Mouse (Mus musculus): ENCODE measurements around the gene Kif1c. TPM values are rescaled to one million over a fixed set of nuclear protein-coding genes. Genes with fewer than 3 reads are reported as not detected.

The Kif1c gene
- polyA plus RNA-seq (2014; fragmentation: Nextera tagmentation; extraction: Ambion mirVana) = 11.4 and 14.3 TPM in 2 replicates

GRCm38 (mm10) chr11:70699722-70700556, at the start of gene Kif1c, which contains the start of gene Inca1:
Gene Kif1c, plus strand, starts transcription at chr11:70700548.
Gene Inca1, minus strand, starts transcription at chr11:70700155.
- ATAC-seq (replicated peaks; ENCODE audit: low FRiP score, low TSS enrichment, low read depth) (peak; percentile 96), DNase-seq (ENCODE audit: low spot score) (peak; percentile 99)
- Histone ChIP-seq H3K9ac (ENCODE audit: low read length) (peak within 1 kb of the TSS; percentile 70), H3K27ac (ENCODE audit: low read depth) (peak within 1 kb of the TSS; percentile 95), H3K4me2 (ENCODE audit: low read length) (peak within 1 kb of the TSS; percentile 78), H3K9me3 (ENCODE audit: control insufficient read depth, low read length) (no peaks in the 10 kb centered on the region), H3K4me1 (replicated peaks; ENCODE audit: control insufficient read depth, insufficient read depth, low read length) (peaks cover 12% of the 10 kb centered on the region), H3K27me3 (replicated peaks; ENCODE audit: control insufficient read depth, insufficient read depth, low read length) (no peaks in the 10 kb centered on the region), H3K36me3 (ENCODE audit: control insufficient read depth, insufficient read depth, low read length) (peaks cover 18% of the 10 kb centered on the region), H3K4me3 (ENCODE audit: low read depth, low read length) (peak within 1 kb of the TSS; percentile 76)
- WGBS = under 1% methylated on average over 67 of the region's 69 CpGs

- peaks cover 46% of the 10 kb centered on the region for H3K4me1 ChIP-seq (replicated peaks; ENCODE audit: control insufficient read depth, insufficient read depth, low read length)
- 59% methylated on average over 2 of the region's 2 CpGs for WGBS
- peak overlapping the region; percentile 98 for H3K4me2 ChIP-seq (ENCODE audit: low read length)
- no peaks in the 10 kb centered on the region for H3K27me3 ChIP-seq (replicated peaks; ENCODE audit: control insufficient read depth, insufficient read depth, low read length)
- H3K27ac ChIP-seq (ENCODE audit: low read depth) = 0 out of 2 replicates have a peak overlapping the region, but pooled peaks have one; percentile 9
- H3K9me3 ChIP-seq (ENCODE audit: control insufficient read depth, low read length) = no peaks in the 10 kb centered on the region
- no peak for DNase-seq (ENCODE audit: low spot score)
- no peak overlapping the region for H3K9ac ChIP-seq (ENCODE audit: low read length)
- ATAC-seq (replicated peaks; ENCODE audit: low FRiP score, low TSS enrichment, low read depth) = no peak
- H3K36me3 ChIP-seq (ENCODE audit: control insufficient read depth, insufficient read depth, low read length) = peaks cover 50% of the 10 kb centered on the region
- 0 out of 2 replicates have a peak overlapping the region, but pooled peaks have one; percentile 100 for H3K4me3 ChIP-seq (ENCODE audit: low read depth, low read length)
These were observed 49.0 kb upstream of the Kif1c start for GRCm38 (mm10) chr11:70651391-70651790.

GRCm38 (mm10) chr11:70652029-70652883, 48.1 kb upstream of the Kif1c start:
- Histone ChIP-seq H3K9ac (ENCODE audit: low read length) (peak overlapping the region; percentile 99), H3K4me2 (ENCODE audit: low read length) (peak overlapping the region; percentile 98), H3K4me3 (ENCODE audit: low read depth, low read length) (peak overlapping the region; percentile 100), H3K9me3 (ENCODE audit: control insufficient read depth, low read length) (no peaks in the 10 kb centered on the region), H3K36me3 (ENCODE audit: control insufficient read depth, insufficient read depth, low read length) (peaks cover 50% of the 10 kb centered on the region), H3K27ac (ENCODE audit: low read depth) (peak overlapping the region; percentile 98; the same call in 1 of the 2 replicates), H3K27me3 (replicated peaks; ENCODE audit: control insufficient read depth, insufficient read depth, low read length) (no peaks in the 10 kb centered on the region), H3K4me1 (replicated peaks; ENCODE audit: control insufficient read depth, insufficient read depth, low read length) (peaks cover 54% of the 10 kb centered on the region)
- no peak for ATAC-seq (replicated peaks; ENCODE audit: low FRiP score, low TSS enrichment, low read depth)
- 64% methylated on average over 12 of the region's 12 CpGs for WGBS
- no peak for DNase-seq (ENCODE audit: low spot score)

- no peaks in the 10 kb centered on the region for H3K27me3 ChIP-seq (replicated peaks; ENCODE audit: control insufficient read depth, insufficient read depth, low read length)
- peaks cover 50% of the 10 kb centered on the region for H3K36me3 ChIP-seq (ENCODE audit: control insufficient read depth, insufficient read depth, low read length)
- H3K9me3 ChIP-seq (ENCODE audit: control insufficient read depth, low read length) = no peaks in the 10 kb centered on the region
- ATAC-seq (replicated peaks; ENCODE audit: low FRiP score, low TSS enrichment, low read depth) (no peak), DNase-seq (ENCODE audit: low spot score) (no peak)
- H3K27ac ChIP-seq (ENCODE audit: low read depth) = peak overlapping the region; percentile 98
- peak overlapping the region; percentile 100 for H3K4me3 ChIP-seq (ENCODE audit: low read depth, low read length)
- H3K4me2 ChIP-seq (ENCODE audit: low read length) = peak overlapping the region; percentile 98
- peaks cover 60% of the 10 kb centered on the region for H3K4me1 ChIP-seq (replicated peaks; ENCODE audit: control insufficient read depth, insufficient read depth, low read length)
- 50% methylated on average over 6 of the region's 6 CpGs for WGBS
- H3K9ac ChIP-seq (ENCODE audit: low read length) = peak overlapping the region; percentile 99
These were observed 47.4 kb upstream of the Kif1c start for GRCm38 (mm10) chr11:70652884-70653344.

GRCm38 (mm10) chr11:70653345-70654197, 46.8 kb upstream of the Kif1c start:
- peak; percentile 92 for DNase-seq (ENCODE audit: low spot score)
- Histone ChIP-seq H3K9me3 (ENCODE audit: control insufficient read depth, low read length) (no peaks in the 10 kb centered on the region), H3K27ac (ENCODE audit: low read depth) (peak overlapping the region; percentile 98), H3K9ac (ENCODE audit: low read length) (peak overlapping the region; percentile 99), H3K36me3 (ENCODE audit: control insufficient read depth, insufficient read depth, low read length) (peaks cover 46% of the 10 kb centered on the region), H3K27me3 (replicated peaks; ENCODE audit: control insufficient read depth, insufficient read depth, low read length) (no peaks in the 10 kb centered on the region), H3K4me3 (ENCODE audit: low read depth, low read length) (peak overlapping the region; percentile 100), H3K4me2 (ENCODE audit: low read length) (peak overlapping the region; percentile 98), H3K4me1 (replicated peaks; ENCODE audit: control insufficient read depth, insufficient read depth, low read length) (peaks cover 57% of the 10 kb centered on the region)
- peak; percentile 37 for ATAC-seq (replicated peaks; ENCODE audit: low FRiP score, low TSS enrichment, low read depth)
- under 1% methylated on average over 54 of the region's 63 CpGs for WGBS

GRCm38 (mm10) chr11:70654198-70654922, 46.0 kb upstream of the Kif1c start, which contains the start of gene Pfn1:
Gene Pfn1, minus strand, starts transcription at chr11:70654644.
- Histone ChIP-seq H3K4me2 (ENCODE audit: low read length) (peak within 1 kb of the TSS; percentile 98), H3K36me3 (ENCODE audit: control insufficient read depth, insufficient read depth, low read length) (peaks cover 38% of the 10 kb centered on the region), H3K4me1 (replicated peaks; ENCODE audit: control insufficient read depth, insufficient read depth, low read length) (peaks cover 49% of the 10 kb centered on the region), H3K9me3 (ENCODE audit: control insufficient read depth, low read length) (no peaks in the 10 kb centered on the region), H3K27ac (ENCODE audit: low read depth) (peak within 1 kb of the TSS; percentile 98), H3K9ac (ENCODE audit: low read length) (peak within 1 kb of the TSS; percentile 99), H3K27me3 (replicated peaks; ENCODE audit: control insufficient read depth, insufficient read depth, low read length) (no peaks in the 10 kb centered on the region), H3K4me3 (ENCODE audit: low read depth, low read length) (peak within 1 kb of the TSS; percentile 100)
- peak; percentile 33 for ATAC-seq (replicated peaks; ENCODE audit: low FRiP score, low TSS enrichment, low read depth)
- DNase-seq (ENCODE audit: low spot score) = peak; percentile 88
- under 1% methylated on average over 59 of the region's 61 CpGs for WGBS

GRCm38 (mm10) chr11:70654923-70655570, 45.3 kb upstream of the Kif1c start:
- H3K4me1 ChIP-seq (replicated peaks; ENCODE audit: control insufficient read depth, insufficient read depth, low read length) = peaks cover 46% of the 10 kb centered on the region
- peak; percentile 34 for ATAC-seq (replicated peaks; ENCODE audit: low FRiP score, low TSS enrichment, low read depth)
- H3K27ac ChIP-seq (ENCODE audit: low read depth) = peak overlapping the region; percentile 98
- peak; percentile 93 for DNase-seq (ENCODE audit: low spot score)
- WGBS = 0% methylated on average over 48 of the region's 48 CpGs
- H3K4me2 ChIP-seq (ENCODE audit: low read length) = peak overlapping the region; percentile 98
- H3K9ac ChIP-seq (ENCODE audit: low read length) = peak overlapping the region; percentile 99
- H3K4me3 ChIP-seq (ENCODE audit: low read depth, low read length) = peak overlapping the region; percentile 100
- peaks cover 31% of the 10 kb centered on the region for H3K36me3 ChIP-seq (ENCODE audit: control insufficient read depth, insufficient read depth, low read length)
- no peaks in the 10 kb centered on the region for H3K9me3 ChIP-seq (ENCODE audit: control insufficient read depth, low read length)
- H3K27me3 ChIP-seq (replicated peaks; ENCODE audit: control insufficient read depth, insufficient read depth, low read length) = no peaks in the 10 kb centered on the region
